30 mouse cellular contexts compared by ENCODE assay signal in genomic region chr5:43909213-43909612, GRCm38 (mm10). TPM values are rescaled to one million over a fixed set of nuclear protein-coding genes. Genes with fewer than 3 reads are reported as not detected.
DNase-seq lines count a peak whose midpoint lies in the region; ATAC-seq and TF ChIP-seq lines count a peak whose summit lies in the region.
"Had no signal": no experiment of that assay in that cellular context is flagged by ENCODE, and none has a peak within 500 bp of the region (broad histone marks: within the 10 kb centered on the region; RNA-seq: fewer than 3 reads in every experiment).

No protein-coding gene starts in this region.

- H3K4me2 ChIP-seq in lung, embryonic 15.5 days: peak overlapping the region; percentile 5; the same call in 1 of the 2 replicates
- no peak overlapping the region; the same call in 1 of the 2 replicates for H3K4me2 ChIP-seq in intestine, embryonic 15.5 days (replicated peaks)
- H3K4me2 ChIP-seq in stomach, embryonic 16.5 days (ENCODE audit: low read depth, low read length): peak overlapping the region; percentile 19; the same call in 1 of the 2 replicates
- H3K4me2 ChIP-seq: embryonic facial prominence, embryonic 15.5 days; forebrain, embryonic 13.5 days; hindbrain, embryonic 14.5 days; limb, embryonic 15.5 days; liver, embryonic 15.5 days; midbrain, embryonic 13.5 days; neural tube, embryonic 13.5 days had no signal

- no peak overlapping the region for H3K9ac ChIP-seq in lung, embryonic 15.5 days
- H3K9ac ChIP-seq in intestine, embryonic 15.5 days: no peak overlapping the region
- H3K9ac ChIP-seq in stomach, embryonic 16.5 days (ENCODE audit: low read length): no peak overlapping the region
- H3K9ac ChIP-seq: embryonic facial prominence, embryonic 15.5 days; forebrain, embryonic 13.5 days; hindbrain, embryonic 14.5 days; limb, embryonic 15.5 days; liver, embryonic 15.5 days; midbrain, embryonic 13.5 days; neural tube, embryonic 13.5 days had no signal

- ATAC-seq in lung, embryonic 15.5 days (ENCODE audit: borderline replicate concordance, extremely low read depth, low FRiP score, low TSS enrichment): no peak; the same call in 1 of the 2 replicates
- peak; percentile 87 for ATAC-seq in intestine, embryonic 15.5 days
- ATAC-seq in stomach, embryonic 16.5 days (ENCODE audit: insufficient read depth, low FRiP score): peak; percentile 71; the same call in 1 of the 2 replicates
- no peak for ATAC-seq in erythroid progenitor cell, adult 5-6 weeks (replicated peaks; ENCODE audit: low FRiP score, poor library complexity, severe bottlenecking)
- ATAC-seq: forebrain, embryonic 13.5 days; midbrain, embryonic 13.5 days had no signal

- no peaks in the 10 kb centered on the region for H3K36me3 ChIP-seq in lung, embryonic 15.5 days
- H3K36me3 ChIP-seq in intestine, embryonic 15.5 days: no peaks in the 10 kb centered on the region
- H3K36me3 ChIP-seq in stomach, embryonic 16.5 days (ENCODE audit: control insufficient read depth, insufficient read depth, low read length): no peaks in the 10 kb centered on the region
- H3K36me3 ChIP-seq: embryonic facial prominence, embryonic 10.5 days; embryonic facial prominence, embryonic 15.5 days; limb, embryonic 10.5 days; limb, embryonic 15.5 days; liver, embryonic 15.5 days; midbrain, embryonic 13.5 days; neural tube, embryonic 13.5 days had no signal

- H3K4me3 ChIP-seq in lung, embryonic 15.5 days: no peak overlapping the region
- no peak overlapping the region for H3K4me3 ChIP-seq in lung, adult 2 months (replicated peaks; ENCODE audit: extremely low read depth, low read depth, low read length)
- H3K4me3 ChIP-seq in intestine, embryonic 15.5 days (replicated peaks): no peak overlapping the region
- no peak overlapping the region for H3K4me3 ChIP-seq in stomach, embryonic 16.5 days (replicated peaks; ENCODE audit: low read length)
- H3K4me3 ChIP-seq: embryonic facial prominence, embryonic 10.5 days; embryonic facial prominence, embryonic 15.5 days; forebrain, embryonic 13.5 days; heart, embryonic 10.5 days; limb, embryonic 10.5 days; limb, embryonic 15.5 days; liver, embryonic 15.5 days; megakaryocyte, embryonic 14.5 days; midbrain, embryonic 13.5 days; neural tube, embryonic 13.5 days had no signal

- 38% methylated on average over 9 of the region's 9 CpGs for WGBS in lung, embryonic 15.5 days
- 59% methylated on average over 9 of the region's 9 CpGs for WGBS in lung, adult 2 months
- 49% methylated on average over 9 of the region's 9 CpGs for WGBS in intestine, embryonic 15.5 days
- WGBS in stomach, embryonic 16.5 days: 46% methylated on average over 9 of the region's 9 CpGs

- no peak overlapping the region for H3K27ac ChIP-seq in lung, embryonic 15.5 days
- H3K27ac ChIP-seq in intestine, embryonic 15.5 days: no peak overlapping the region
- H3K27ac ChIP-seq in stomach, embryonic 16.5 days (ENCODE audit: low read length): no peak overlapping the region
- H3K27ac ChIP-seq: embryonic facial prominence, embryonic 10.5 days; embryonic facial prominence, embryonic 15.5 days; forebrain, embryonic 13.5 days; heart, embryonic 10.5 days; hindbrain, embryonic 14.5 days; kidney, postnatal 0 days; limb, embryonic 10.5 days; limb, embryonic 15.5 days; liver, embryonic 15.5 days; midbrain, embryonic 13.5 days; neural tube, embryonic 13.5 days had no signal

- H3K27me3 ChIP-seq in lung, embryonic 15.5 days: no peaks in the 10 kb centered on the region
- no peaks in the 10 kb centered on the region for H3K27me3 ChIP-seq in intestine, embryonic 15.5 days (replicated peaks)
- H3K27me3 ChIP-seq in stomach, embryonic 16.5 days (ENCODE audit: control insufficient read depth, insufficient read depth, low read length): no peaks in the 10 kb centered on the region
- H3K27me3 ChIP-seq: embryonic facial prominence, embryonic 15.5 days; forebrain, embryonic 13.5 days; limb, embryonic 15.5 days; liver, embryonic 15.5 days; megakaryocyte, embryonic 14.5 days; midbrain, embryonic 13.5 days; neural tube, embryonic 13.5 days had no signal

- TF ChIP-seq POLR2A in lung, adult 2 months (IDR thresholded peaks at IDR 0.05; ENCODE audit: borderline replicate concordance, extremely low read depth, low read depth, low read length): no peak

- DNase-seq in lung, adult 2 months: no peak
- peak; percentile 23 for DNase-seq in ES-CJ7 (ENCODE audit: low read depth, low spot score)
- DNase-seq in frontal cortex, postnatal 25 days (ENCODE audit: low spot score in 2 of 2): no peak
- DNase-seq: adrenal gland, adult 8-10 months; cerebellum, adult 2 months; cerebellum, postnatal 14 days; gastrocnemius, postnatal 25 days; heart, adult 11 months; heart, postnatal 4 days; kidney, adult 8-10 months; kidney, postnatal 4 days; layer of hippocampus, postnatal 36 days; lung, postnatal 10 days; thymus, postnatal 4 days had no signal

- no peaks in the 10 kb centered on the region for H3K4me1 ChIP-seq in lung, embryonic 15.5 days
- no peaks in the 10 kb centered on the region for H3K4me1 ChIP-seq in lung, adult 2 months (ENCODE audit: control insufficient read depth, insufficient read depth, low read length)
- H3K4me1 ChIP-seq in intestine, embryonic 15.5 days (replicated peaks): no peaks in the 10 kb centered on the region
- H3K4me1 ChIP-seq in stomach, embryonic 16.5 days (ENCODE audit: control insufficient read depth, insufficient read depth, low read length): no peaks in the 10 kb centered on the region
- H3K4me1 ChIP-seq: embryonic facial prominence, embryonic 10.5 days; embryonic facial prominence, embryonic 15.5 days; forebrain, embryonic 13.5 days; heart, embryonic 10.5 days; limb, embryonic 10.5 days; limb, embryonic 15.5 days; liver, embryonic 15.5 days; megakaryocyte, embryonic 14.5 days; midbrain, embryonic 13.5 days; neural tube, embryonic 13.5 days had no signal

- TF ChIP-seq CTCF in lung, adult 2 months (IDR thresholded peaks at IDR 0.05; ENCODE audit: insufficient read depth, low read length): no peak

- H3K9me3 ChIP-seq in lung, embryonic 15.5 days: no peaks in the 10 kb centered on the region
- no peaks in the 10 kb centered on the region for H3K9me3 ChIP-seq in intestine, embryonic 15.5 days
- H3K9me3 ChIP-seq in stomach, embryonic 16.5 days (replicated peaks; ENCODE audit: control insufficient read depth, low read length): no peaks in the 10 kb centered on the region
- H3K9me3 ChIP-seq: embryonic facial prominence, embryonic 10.5 days; embryonic facial prominence, embryonic 15.5 days; forebrain, embryonic 13.5 days; heart, embryonic 10.5 days; limb, embryonic 10.5 days; limb, embryonic 15.5 days; liver, embryonic 15.5 days; megakaryocyte, embryonic 14.5 days; midbrain, embryonic 13.5 days; neural tube, embryonic 13.5 days had no signal

RNA-seq across cellular contexts. Expression of gene Gm7879, which starts 3.7 kb away (rescaled TPM):
- polyA plus RNA-seq in lung, embryonic 15.5 days (2015; fragmentation: Nextera tagmentation; extraction: Ambion mirVana): 0.42 TPM in 1 of 2 replicates, not detected in the other
- 0.34 TPM in 1 of 2 replicates, not detected in the other for polyA plus RNA-seq in lung, adult 2 months (2012; rRNA removed)
- 0.39 and 0.43 TPM in 2 replicates for polyA plus RNA-seq in intestine, embryonic 15.5 days (2015; fragmentation: Nextera tagmentation; extraction: Ambion mirVana)
- polyA plus RNA-seq in stomach, embryonic 16.5 days (2015; fragmentation: Nextera tagmentation; extraction: Ambion mirVana): 0.85 and 2.9 TPM in 2 replicates
- total RNA-seq in erythroid progenitor cell, adult 5-6 weeks (2015; ENCODE audit: low replicate concordance): 2.2 TPM in 1 of 2 replicates, not detected in the other
- total RNA-seq in erythroid progenitor cell, adult 5-6 weeks (2017; ENCODE audit: low replicate concordance): 0.53 TPM in 1 of 2 replicates, not detected in the other
- polyA plus RNA-seq: cerebellum, adult 2 months; embryonic facial prominence, embryonic 15.5 days; heart, embryonic 10.5 days; kidney, postnatal 0 days; neural tube, embryonic 13.5 days had no signal

RNA-seq across cellular contexts. Expression of gene Cd38, which starts 40.9 kb away (rescaled TPM):
- 27.2 and 28.3 TPM in 2 replicates for polyA plus RNA-seq in lung, embryonic 15.5 days (2015; fragmentation: Nextera tagmentation; extraction: Ambion mirVana)
- polyA plus RNA-seq in lung, adult 2 months (2012; rRNA removed): 20.9 and 22.2 TPM in 2 replicates
- 13.1 and 14.5 TPM in 2 replicates for polyA plus RNA-seq in intestine, embryonic 15.5 days (2015; fragmentation: Nextera tagmentation; extraction: Ambion mirVana)
- polyA plus RNA-seq in stomach, embryonic 16.5 days (2015; fragmentation: Nextera tagmentation; extraction: Ambion mirVana): 14.2 and 14.3 TPM in 2 replicates
- total RNA-seq in erythroid progenitor cell, adult 5-6 weeks (2015; ENCODE audit: low replicate concordance): 14.4 and 18.0 TPM in 2 replicates
- total RNA-seq in erythroid progenitor cell, adult 5-6 weeks (2017; ENCODE audit: low replicate concordance): 5.8 and 7.6 TPM in 2 replicates

Comparison
In these comparisons a context has a peak if more than half of its experiments do, and no peak if none do; other contexts are left out.
1. ATAC-seq: peak in intestine, embryonic 15.5 days (single experiment) and stomach, embryonic 16.5 days (single experiment); none in lung, embryonic 15.5 days (single experiment) and erythroid progenitor cell, adult 5-6 weeks (single experiment).